Mouse (Mus musculus) midbrain, embryonic 16.5 days (tissue): ENCODE measurements around the gene Dao. TPM values are rescaled to one million over a fixed set of nuclear protein-coding genes. Genes with fewer than 3 reads are reported as not detected.

Experiments used
- ATAC-seq: fragments of 200-750 bp; cut with Nextera tagmentation; 2 replicates; pipeline ENCODE4 v1.8.0; 2017; ENCODE audit warnings: moderate TSS enrichment
- H3K27ac ChIP-seq: fragments of 300-500 bp; sonication (generic); 2 replicates; pipeline ENCODE4 v1.5.1; 2014; ENCODE audit warnings: mild to moderate bottlenecking, low read length, mixed read lengths
- H3K27me3 ChIP-seq: fragments of 300-500 bp; sonication (generic); 2 replicates; pipeline ENCODE4 v1.6.1; 2014; ENCODE audit warnings: low read depth, low read length, mixed read lengths; ENCODE audit not compliant: control insufficient read depth, insufficient read depth
- H3K36me3 ChIP-seq: fragments of 300-500 bp; sonication (generic); 2 replicates; pipeline ENCODE4 v1.6.1; 2014; ENCODE audit warnings: mild to moderate bottlenecking, low read length, moderate library complexity, mixed read lengths; ENCODE audit not compliant: control insufficient read depth, insufficient read depth
- H3K4me1 ChIP-seq: fragments of 300-500 bp; sonication (generic); 2 replicates; pipeline ENCODE4 v1.6.1; 2014; ENCODE audit warnings: mild to moderate bottlenecking, low read length, mixed read lengths; ENCODE audit not compliant: control insufficient read depth, insufficient read depth
- H3K4me2 ChIP-seq: fragments of 300-500 bp; sonication (generic); 2 replicates; pipeline ENCODE4 v1.6.1; 2014; ENCODE audit warnings: mild to moderate bottlenecking, low read length, mixed read lengths
- H3K4me3 ChIP-seq: fragments of 300-500 bp; sonication (generic); 2 replicates; pipeline ENCODE4 v1.5.1; 2014; ENCODE audit warnings: low read depth, mild to moderate bottlenecking, low read length, moderate library complexity, mixed read lengths
- H3K9ac ChIP-seq: fragments of 300-500 bp; sonication (generic); 2 replicates; pipeline ENCODE4 v1.6.1; 2014; ENCODE audit warnings: low read depth, low read length, mixed read lengths
- H3K9me3 ChIP-seq: fragments of 300-500 bp; sonication (generic); replicated peaks from 2 replicates; pipeline ENCODE4 v1.6.1; 2014; ENCODE audit warnings: mild to moderate bottlenecking, low read length, mixed read lengths; ENCODE audit not compliant: control insufficient read depth, poor library complexity, severe bottlenecking
- WGBS: fragments of 180-500 bp; shearing (Covaris S2); extraction: QIAGEN DNeasy Blood & Tissue Kit; methylation state at CpG from one replicate; pipeline ENCODE4 v1.1.7; 2014; 5-methylcytosine and 5-hydroxymethylcytosine counted together
- polyA plus RNA-seq: library from polyadenylated mRNA; unstranded; fragments of >200 nt; fragmentation: Nextera tagmentation; extraction: Ambion mirVana; gene quantifications from 2 replicates; pipeline ENCODE4 v1.2.1, GENCODE M21; 2015

Dao gene
- polyA plus RNA-seq: not detected in 2 replicates

DNA sequence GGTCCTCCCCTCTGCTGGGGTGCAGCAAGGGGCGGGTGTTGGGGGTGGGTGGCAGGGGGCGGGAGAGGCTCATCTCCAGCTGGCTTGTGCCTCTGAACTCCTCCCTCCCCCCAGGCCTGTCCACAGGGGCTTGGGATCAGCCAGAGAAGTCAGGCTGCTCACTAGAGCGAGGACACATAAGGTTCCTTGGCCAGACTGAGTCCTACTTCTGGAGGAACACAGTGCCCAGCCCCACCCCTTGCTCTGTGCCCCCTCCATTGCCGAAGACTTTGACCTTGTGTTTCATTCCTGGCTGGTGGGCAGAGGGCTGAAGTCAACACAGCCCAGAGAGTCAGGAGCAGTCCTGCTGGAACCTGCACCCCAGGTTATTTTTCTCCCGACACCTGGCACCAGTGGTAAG lies at the start of gene Dao:
TSS of gene Dao (plus strand) at position 162 of the 400 bp plus-strand sequence.
- H3K4me2 ChIP-seq: no peak within 1 kb of the TSS
- no peak within 1 kb of the TSS for H3K9ac ChIP-seq
- no peak for ATAC-seq
- 52% methylated on average over 5 of the region's 5 CpGs for WGBS
- H3K27me3 ChIP-seq: no peaks in the 10 kb centered on the region
- H3K4me3 ChIP-seq: no peak within 1 kb of the TSS
- no peaks in the 10 kb centered on the region for H3K36me3 ChIP-seq
- H3K9me3 ChIP-seq: no peaks in the 10 kb centered on the region
- H3K27ac ChIP-seq: no peak within 1 kb of the TSS
- H3K4me1 ChIP-seq: no peaks in the 10 kb centered on the region

DNA sequence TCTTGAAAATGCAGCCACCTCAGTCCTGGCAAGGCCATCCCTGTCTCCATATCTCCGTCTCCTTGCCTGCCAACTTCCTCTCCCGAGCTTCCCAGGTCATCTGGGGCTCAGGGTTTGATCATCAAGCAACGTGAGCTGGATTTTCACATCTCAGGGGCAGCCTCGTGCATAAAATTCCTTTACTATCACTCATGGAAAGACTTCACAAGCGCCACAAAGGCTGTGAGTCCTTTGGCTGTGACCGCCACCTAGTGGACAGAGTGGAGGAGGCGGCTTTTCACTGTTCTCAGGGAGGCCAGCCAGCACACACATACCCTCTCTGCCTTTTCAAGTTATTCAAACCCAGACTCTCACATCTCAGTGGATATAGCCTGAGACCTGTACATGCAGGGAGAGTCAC lies 49.1 kb upstream of the Dao start:
- H3K4me3 ChIP-seq: no peak overlapping the region
- no peak overlapping the region for H3K9ac ChIP-seq
- peaks cover 2% of the 10 kb centered on the region; the same call in 1 of the 2 replicates for H3K4me1 ChIP-seq
- H3K36me3 ChIP-seq: peaks cover 29% of the 10 kb centered on the region
- H3K27me3 ChIP-seq: no peaks in the 10 kb centered on the region
- ATAC-seq: peak; percentile 69; the same call in 1 of the 2 replicates
- WGBS: 11% methylated on average over 7 of the region's 7 CpGs
- H3K27ac ChIP-seq: peak overlapping the region; percentile 65
- H3K4me2 ChIP-seq: no peak overlapping the region
- H3K9me3 ChIP-seq: no peaks in the 10 kb centered on the region

DNA sequence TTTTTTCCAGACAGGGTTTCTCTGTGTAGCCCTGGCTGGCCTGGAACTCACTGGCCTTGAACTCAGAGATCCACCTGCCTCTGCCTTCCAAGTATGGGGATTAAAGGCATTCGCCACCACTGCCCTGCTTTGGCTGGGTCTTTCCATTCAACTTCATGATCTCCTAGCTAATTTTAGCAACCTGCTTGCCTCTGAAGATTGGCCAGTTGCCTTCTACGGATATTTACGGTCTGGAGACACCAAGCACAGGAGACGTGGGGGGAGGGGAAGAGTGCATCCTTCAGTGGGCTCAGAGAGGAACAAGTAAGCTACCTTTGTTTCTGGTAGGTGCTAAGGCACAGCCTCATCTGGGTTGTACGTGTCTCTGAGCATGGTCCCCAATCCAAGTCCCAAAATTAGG lies 48.2 kb upstream of the Dao start:
- no peak for ATAC-seq
- H3K4me1 ChIP-seq: peaks cover 2% of the 10 kb centered on the region; the same call in 1 of the 2 replicates
- peaks cover 24% of the 10 kb centered on the region for H3K36me3 ChIP-seq
- H3K27ac ChIP-seq: no peak overlapping the region
- H3K4me3 ChIP-seq: no peak overlapping the region
- no peaks in the 10 kb centered on the region for H3K9me3 ChIP-seq
- 86% methylated on average over 5 of the region's 5 CpGs for WGBS
- H3K9ac ChIP-seq: no peak overlapping the region
- H3K4me2 ChIP-seq: no peak overlapping the region
- H3K27me3 ChIP-seq: no peaks in the 10 kb centered on the region

DNA sequence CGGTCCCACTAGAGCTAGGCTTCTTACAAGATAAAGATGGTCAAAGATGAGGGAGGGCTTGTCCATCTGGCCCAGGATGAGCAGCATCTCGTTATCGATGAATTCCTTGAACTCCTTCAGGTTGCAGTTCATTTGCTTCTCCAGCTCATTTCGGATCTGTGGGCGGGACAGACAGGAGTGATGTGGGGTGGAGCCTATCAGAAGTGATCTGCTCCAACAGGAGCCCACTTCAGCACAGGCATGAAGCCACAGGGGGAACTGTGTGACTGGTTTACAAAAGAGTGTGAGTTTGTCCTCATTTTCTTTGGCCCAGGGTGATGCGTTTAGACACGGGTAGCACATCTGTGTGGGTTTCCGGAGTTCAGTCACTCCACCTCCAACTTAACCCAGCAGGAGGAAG lies 47.8 kb upstream of the Dao start:
- H3K9me3 ChIP-seq: no peaks in the 10 kb centered on the region
- H3K4me3 ChIP-seq: no peak overlapping the region
- H3K27ac ChIP-seq: no peak overlapping the region
- H3K4me1 ChIP-seq: peaks cover 2% of the 10 kb centered on the region; the same call in 1 of the 2 replicates
- ATAC-seq: no peak
- H3K4me2 ChIP-seq: no peak overlapping the region
- peaks cover 24% of the 10 kb centered on the region for H3K36me3 ChIP-seq
- no peak overlapping the region for H3K9ac ChIP-seq
- 88% methylated on average over 8 of the region's 8 CpGs for WGBS
- no peaks in the 10 kb centered on the region for H3K27me3 ChIP-seq

DNA sequence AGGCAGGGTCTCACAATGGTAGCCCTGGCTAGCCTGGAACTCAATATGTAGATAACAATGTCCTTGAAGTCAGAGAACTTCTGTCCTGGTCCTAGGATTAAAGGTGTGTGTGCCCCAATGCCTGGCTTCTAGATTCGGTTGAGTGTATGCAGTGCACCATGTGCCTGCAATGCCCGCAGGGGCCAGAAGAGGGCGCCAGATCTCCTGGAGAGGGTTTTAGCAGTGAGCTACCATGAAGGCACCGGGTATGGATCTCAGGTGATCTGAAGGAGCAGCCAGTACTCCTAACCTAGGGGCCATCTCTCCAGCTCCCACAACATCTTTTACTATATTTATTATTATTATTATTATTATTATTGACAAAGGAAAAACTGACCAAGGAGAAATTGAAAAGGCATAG lies 47.0 kb upstream of the Dao start:
- Histone ChIP-seq H3K27ac (no peak overlapping the region), H3K4me2 (no peak overlapping the region), H3K9me3 (no peaks in the 10 kb centered on the region), H3K36me3 (peaks cover 17% of the 10 kb centered on the region), H3K4me3 (no peak overlapping the region), H3K4me1 (peaks cover 2% of the 10 kb centered on the region; the same call in 1 of the 2 replicates), H3K9ac (no peak overlapping the region), H3K27me3 (no peaks in the 10 kb centered on the region)
- ATAC-seq: 0 out of 2 replicates have a peak, but pooled peaks have one; percentile 61
- WGBS: 5% methylated on average over 4 of the region's 4 CpGs

DNA sequence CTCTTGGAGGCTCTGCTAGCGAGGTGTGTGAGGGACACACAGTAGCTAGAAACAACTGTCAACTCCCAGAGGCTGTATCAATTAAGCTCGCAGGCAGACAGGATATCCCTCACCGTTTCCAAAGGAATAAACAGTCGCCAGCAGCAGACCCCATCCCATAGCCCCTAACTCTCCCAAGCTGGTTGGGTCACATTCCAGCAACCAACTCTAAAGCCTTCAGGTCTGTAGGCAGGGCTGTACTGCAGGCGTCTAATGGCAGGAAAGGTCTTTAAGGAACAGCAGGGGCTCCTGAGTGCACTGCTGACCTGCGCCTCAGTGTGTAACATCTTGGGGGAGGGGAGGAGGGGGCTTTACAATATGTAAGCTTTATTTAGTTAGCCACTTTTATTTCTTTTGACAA lies 44.5 kb upstream of the Dao start:
- H3K4me3 ChIP-seq: no peak overlapping the region
- no peak for ATAC-seq
- WGBS: 12% methylated on average over 6 of the region's 6 CpGs
- H3K9me3 ChIP-seq: no peaks in the 10 kb centered on the region
- no peaks in the 10 kb centered on the region for H3K27me3 ChIP-seq
- peaks cover 5% of the 10 kb centered on the region for H3K36me3 ChIP-seq
- H3K4me1 ChIP-seq: peaks cover 2% of the 10 kb centered on the region; the same call in 1 of the 2 replicates
- no peak overlapping the region for H3K9ac ChIP-seq
- H3K27ac ChIP-seq: no peak overlapping the region
- H3K4me2 ChIP-seq: no peak overlapping the region

DNA sequence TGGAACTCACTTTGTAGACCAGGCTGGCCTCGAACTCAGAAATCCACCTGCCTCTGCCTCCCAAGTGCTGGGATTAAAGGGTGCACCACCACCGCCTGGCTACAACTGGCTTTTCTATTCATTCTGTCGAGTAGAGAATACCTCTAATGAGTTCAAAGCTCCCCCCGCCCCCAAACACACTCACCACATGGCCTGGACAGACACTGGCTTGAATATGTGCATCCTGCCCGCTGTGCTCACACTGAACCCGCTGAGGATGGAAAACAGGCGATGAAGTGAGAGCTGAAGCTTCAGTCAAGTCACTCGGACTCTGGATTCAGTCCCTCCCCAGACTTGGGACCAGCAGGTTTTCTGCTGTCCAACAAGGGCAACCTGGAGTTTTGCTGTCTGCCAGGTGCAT lies 43.1 kb upstream of the Dao start:
- Histone ChIP-seq H3K4me3 (no peak overlapping the region), H3K9ac (no peak overlapping the region), H3K27ac (no peak overlapping the region), H3K27me3 (no peaks in the 10 kb centered on the region), H3K36me3 (peaks cover 7% of the 10 kb centered on the region), H3K4me1 (no peaks in the 10 kb centered on the region), H3K9me3 (no peaks in the 10 kb centered on the region), H3K4me2 (no peak overlapping the region)
- 77% methylated on average over 8 of the region's 8 CpGs for WGBS
- no peak for ATAC-seq

DNA sequence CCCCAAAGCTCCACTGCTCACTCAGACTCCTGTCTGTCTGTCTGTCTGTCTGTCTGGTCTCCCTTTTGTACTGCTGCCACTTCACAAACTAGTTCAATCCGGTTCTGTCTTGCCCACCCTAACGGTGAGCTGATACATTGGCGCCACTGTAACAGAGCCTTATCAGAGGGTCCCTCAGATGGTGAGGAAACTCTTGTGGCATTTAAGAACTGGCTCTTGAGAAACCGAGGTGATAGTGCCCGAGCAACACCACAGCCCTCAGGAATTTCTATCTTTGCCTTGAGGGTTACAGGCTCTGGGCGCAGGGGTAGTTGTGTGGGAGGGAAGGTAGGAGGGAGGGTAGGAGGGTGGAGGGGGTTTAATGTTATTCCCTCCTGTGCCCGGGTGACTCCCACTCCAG lies 41.7 kb upstream of the Dao start:
- 84% methylated on average over 7 of the region's 7 CpGs for WGBS
- H3K27me3 ChIP-seq: no peaks in the 10 kb centered on the region
- peaks cover 14% of the 10 kb centered on the region for H3K36me3 ChIP-seq
- H3K4me3 ChIP-seq: no peak overlapping the region
- H3K27ac ChIP-seq: no peak overlapping the region
- no peak overlapping the region for H3K4me2 ChIP-seq
- H3K9ac ChIP-seq: no peak overlapping the region
- no peak for ATAC-seq
- no peaks in the 10 kb centered on the region for H3K4me1 ChIP-seq
- no peaks in the 10 kb centered on the region for H3K9me3 ChIP-seq

DNA sequence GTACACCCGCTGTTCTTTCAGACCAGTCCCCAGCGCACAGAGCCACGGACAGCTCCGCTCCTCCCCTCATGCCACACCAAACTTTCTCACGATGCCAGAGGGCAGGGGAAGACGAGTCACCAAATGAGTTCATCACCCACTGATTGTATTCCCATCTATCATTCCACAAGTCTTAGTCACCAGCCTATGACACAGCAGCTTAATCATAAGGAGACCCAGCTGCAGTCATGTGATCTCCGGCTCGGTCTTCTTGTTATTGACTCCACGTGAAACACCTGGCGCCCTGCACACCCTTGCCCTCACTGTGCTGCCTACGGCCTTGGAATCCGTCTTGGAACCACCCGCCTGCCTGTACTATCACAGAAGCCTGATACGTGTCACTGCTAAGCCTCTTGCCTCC lies 38.5 kb upstream of the Dao start:
- H3K9me3 ChIP-seq: no peaks in the 10 kb centered on the region
- 92% methylated on average over 14 of the region's 14 CpGs for WGBS
- no peaks in the 10 kb centered on the region for H3K27me3 ChIP-seq
- no peak overlapping the region for H3K27ac ChIP-seq
- H3K4me1 ChIP-seq: no peaks in the 10 kb centered on the region
- no peak overlapping the region for H3K9ac ChIP-seq
- no peak overlapping the region for H3K4me2 ChIP-seq
- H3K36me3 ChIP-seq: peaks cover 20% of the 10 kb centered on the region
- no peak for ATAC-seq
- no peak overlapping the region for H3K4me3 ChIP-seq
